Mouse (Mus musculus): Measurements from ENCODE around the gene Slc22a7.
A peak's percentile ranks its signal among the peaks of the same experiment; 100 is the strongest.

Gene Slc22a7

DNA sequence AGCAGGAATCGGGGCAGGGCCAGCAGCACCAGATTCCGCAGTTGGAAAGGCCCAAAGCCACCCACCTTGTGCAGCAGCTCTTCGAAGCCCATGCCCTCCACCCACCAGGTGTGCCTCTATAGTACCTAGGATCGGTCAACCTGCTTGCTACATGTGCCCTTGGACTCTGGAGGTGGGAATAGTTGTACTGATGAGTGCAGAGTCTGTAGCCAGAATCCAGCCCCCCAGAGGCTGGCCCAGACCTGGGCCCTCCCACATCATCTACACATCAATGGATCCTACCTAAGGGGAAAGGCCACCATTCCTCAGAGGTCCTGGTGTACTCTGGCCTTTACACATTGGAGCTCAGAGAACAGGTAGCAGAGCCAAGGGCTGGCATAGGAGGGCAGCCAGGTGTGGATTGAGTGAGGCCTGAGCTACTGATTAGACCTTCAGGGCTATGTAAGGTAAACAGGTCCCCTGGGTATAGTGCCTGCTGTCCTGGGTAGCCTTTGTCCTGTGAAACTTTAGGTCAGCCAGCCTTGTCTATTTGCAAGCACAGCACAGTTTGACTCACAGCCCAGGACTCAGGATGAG lies at the start of gene Slc22a7:
Gene Slc22a7 (minus strand): TSS at position 160 of the 576 bp plus-strand sequence.
- DNase-seq (ENCODE audit: low spot score) = no peak

DNA sequence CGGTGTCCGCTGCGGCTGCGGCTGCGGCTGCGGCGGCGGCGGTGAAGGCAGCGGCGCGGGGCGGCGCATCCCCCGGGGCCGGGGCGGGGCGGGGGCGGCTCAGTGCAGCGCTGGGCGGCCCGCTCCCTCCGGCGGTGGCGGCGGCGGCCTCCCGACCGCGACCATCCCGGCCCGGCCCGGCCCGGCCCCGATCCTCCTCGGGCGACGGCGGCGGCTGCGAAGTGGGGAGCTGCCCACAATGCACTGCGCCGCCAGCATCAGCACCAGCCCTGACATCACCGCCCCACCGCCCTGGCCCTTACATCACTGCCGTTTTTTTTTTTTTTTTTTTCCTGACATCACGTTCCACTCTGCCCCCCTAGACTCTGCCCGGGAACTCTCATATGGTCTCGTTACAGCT lies 49.2 kb upstream of the Slc22a7 start, which contains the start of gene Ttbk1:
Gene Ttbk1 (minus strand): TSS at position 245 of the 400 bp plus-strand sequence.
- DNase-seq (ENCODE audit: low spot score) = no peak

DNA sequence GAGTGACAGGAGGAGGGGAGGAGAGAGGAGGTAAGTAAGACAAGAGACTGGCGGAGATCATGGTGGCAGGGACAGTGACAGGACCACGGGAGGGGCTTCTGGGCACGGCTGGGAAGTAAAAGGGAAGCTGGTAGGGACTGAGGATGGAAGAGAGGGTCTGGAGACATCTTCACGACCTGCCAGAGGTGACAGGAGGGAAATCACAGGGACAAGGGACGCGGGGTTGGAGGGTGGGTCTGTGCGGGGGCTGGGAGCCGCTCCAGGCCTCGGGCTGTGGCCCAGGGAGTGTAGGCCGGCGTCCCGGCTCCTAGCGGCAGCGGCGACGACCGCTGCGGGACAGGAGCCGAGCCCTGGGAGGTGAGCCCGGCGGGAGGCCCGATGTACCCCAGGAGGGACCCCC lies 48.7 kb upstream of the Slc22a7 start:
- no peak for DNase-seq (ENCODE audit: low spot score)

DNA sequence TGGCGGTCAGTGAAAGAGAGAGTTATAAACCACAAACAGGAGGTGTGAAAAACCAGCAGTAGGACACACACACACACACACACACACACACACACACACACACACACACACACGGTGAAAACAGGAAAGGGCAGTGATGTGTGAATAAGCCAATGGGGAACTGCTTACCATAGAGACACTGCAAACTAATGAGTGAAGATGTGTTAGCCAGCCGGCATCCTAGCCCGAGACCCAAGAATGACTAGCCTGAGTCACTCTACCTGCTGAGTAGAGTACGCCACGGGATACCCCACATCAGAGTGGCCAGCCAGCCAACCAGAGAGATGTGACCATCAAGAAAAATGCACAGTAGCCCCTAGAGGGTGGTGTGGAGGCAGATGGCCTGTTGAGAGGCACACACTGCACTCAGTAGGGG lies 46.2 kb upstream of the Slc22a7 start:
- no peak for DNase-seq (ENCODE audit: low spot score)

DNA sequence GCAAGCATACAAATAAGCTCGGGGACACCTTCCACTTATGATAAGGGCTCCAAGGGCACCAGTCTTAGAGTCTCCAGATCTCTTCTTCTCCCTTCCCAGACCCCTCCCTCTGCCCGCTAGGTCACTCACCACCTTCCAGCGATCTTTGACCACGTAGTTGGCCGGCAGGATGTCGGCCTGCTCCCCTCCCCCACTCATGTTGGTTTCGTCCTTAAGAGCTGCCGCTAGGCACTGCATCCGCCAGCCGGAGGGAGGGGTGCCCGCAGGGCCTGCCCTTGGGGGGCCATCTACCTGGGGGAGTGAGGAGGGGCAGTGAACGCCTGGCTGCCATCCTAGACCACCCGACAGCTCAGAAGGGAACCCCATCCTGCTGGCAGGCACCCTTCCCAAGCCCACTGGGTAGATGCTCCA lies 45.8 kb upstream of the Slc22a7 start:
- no peak for DNase-seq (ENCODE audit: low spot score)

DNA sequence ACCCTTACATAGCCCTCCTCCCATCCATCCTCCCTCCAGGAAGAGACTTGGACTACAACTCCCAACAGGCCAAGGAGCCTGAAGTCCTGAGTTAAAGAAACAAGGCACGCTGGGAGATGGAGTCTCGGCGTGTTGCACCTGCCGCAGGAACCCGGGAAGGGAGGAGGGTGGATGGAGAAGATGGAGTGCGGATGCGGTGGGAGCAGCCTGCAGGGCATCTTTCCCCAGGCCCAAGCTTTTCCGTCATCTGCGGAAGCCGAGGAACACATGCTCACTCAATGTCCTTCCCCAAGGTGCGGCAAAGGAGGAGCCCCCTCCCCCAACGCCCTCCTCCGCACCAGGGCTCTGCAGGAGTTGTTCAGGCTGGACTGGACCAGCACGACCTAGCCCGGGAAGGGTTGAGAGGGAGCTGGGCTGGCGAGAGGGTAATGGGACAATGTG lies 45.3 kb upstream of the Slc22a7 start:
- no peak for DNase-seq (ENCODE audit: low spot score)

DNA sequence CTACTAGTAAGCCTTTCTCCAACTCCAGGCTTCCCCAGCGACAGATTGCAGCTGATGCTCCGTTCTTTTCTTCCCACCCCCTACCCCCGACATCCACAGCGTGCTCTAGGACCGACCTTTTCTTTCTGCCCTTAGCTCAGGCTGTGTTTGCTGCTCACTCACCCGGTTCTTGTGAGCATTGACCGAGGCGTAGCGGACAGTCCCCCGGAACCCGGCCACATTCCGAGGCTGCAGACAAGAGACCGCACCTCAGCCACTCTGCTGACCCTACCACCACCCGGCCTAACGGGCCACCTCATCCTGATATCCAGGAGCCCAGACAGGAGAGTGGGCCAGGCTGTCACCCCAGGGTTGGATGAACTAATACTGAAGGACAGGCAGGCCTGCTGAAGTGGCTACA lies 39.0 kb upstream of the Slc22a7 start:
- no peak for DNase-seq (ENCODE audit: low spot score)

DNA sequence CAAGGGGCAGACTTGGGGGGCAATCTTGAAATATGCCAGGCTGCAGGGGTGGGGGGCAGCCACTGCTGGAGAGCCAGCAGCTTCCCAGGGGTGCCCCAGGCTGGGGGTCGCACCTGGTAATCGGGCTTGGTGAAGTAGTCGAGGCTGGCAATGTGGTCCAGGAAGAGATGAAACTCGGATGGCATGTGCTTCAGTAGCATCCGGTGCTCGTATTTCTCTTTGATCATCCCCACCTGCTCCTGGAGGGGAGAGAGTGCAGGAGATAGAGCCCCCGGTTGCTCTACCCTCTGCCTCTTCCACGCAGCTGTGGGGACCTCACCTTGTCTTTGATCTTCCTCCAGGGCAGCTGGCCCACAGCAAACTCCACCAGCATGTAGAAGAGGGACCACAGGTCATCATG lies 38.3 kb upstream of the Slc22a7 start:
- DNase-seq (ENCODE audit: low spot score) = no peak

DNA sequence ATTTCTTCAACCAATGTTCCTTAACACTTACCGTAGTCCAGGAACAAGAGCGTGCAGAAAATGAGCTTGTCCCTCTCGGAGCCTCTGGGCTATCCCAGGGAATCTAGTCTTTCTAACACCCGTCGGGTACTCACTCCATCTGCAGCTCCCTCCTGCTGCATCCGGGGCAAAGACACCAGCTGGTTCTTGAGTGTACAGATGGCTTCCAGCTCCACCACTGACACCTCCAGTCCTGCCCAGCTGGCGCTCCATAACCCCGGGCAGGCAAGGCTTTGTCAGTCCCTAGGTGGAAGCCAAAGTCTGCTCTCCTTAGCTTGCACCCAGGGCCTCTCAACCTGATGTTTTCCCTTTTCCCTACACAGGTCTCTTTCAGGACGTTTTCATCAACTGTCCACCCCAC lies 29.6 kb upstream of the Slc22a7 start:
- no peak for DNase-seq (ENCODE audit: low spot score)

DNA sequence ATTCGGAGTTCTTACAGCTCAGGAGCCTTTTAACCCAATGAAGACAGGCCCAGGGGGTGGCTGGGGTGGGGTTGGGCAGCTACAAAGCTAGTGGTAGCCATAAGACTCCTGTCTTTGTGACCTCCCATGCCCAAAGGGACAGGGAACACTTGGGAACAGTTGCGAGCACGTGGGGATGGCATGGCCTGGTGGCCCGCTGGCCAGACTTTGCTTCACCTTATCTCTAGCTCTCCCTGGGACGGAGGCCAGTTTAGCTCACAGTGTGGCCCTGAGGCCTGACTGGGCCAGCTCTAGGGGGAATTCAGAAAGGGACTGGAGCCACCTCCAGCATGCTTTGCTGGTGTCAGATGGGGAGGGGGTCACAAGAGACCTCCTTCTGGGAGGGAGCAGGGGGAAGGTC lies 24.0 kb upstream of the Slc22a7 start:
- no peak for DNase-seq (ENCODE audit: low spot score)

DNA sequence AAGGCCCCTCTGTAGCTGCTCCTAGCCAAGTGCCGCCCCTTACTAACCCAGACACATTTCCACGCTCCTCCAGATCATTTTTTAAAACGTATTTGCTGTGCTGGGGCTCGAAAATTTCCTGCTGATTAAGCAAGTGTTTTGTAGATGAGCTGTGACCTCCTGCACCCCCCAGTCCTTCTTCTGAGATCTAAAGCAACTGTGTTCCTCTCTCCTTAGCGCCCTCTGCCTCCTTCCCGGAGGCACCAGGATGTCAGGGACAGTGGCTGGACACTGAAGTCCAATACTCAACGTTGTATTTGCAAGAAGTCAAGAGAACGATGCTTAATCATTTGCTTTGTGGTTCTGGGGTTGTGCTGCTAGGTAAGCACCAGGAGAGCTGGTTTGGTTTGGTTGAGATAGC lies 23.1 kb upstream of the Slc22a7 start:
- DNase-seq (ENCODE audit: low spot score) = no peak

DNA sequence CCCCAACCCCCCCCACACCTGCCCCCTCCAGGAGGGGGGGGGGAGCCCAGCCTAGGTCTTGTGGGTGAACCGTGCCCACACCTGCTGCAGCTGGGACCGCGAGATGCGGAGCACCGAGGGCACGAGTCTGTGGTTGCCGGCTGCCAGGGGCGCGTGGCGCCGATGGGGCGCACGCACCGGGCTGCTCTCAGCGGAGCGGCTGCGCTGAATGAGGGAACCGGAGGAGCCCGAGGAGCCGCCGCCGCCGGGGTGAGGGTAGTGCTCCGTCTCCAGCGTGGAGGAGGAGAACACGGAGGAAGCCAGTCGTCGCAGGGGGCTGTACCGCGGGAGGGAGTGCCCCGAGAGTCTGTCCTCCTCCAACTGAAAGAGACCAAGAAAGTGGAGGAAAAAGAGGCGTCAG lies 22.4 kb upstream of the Slc22a7 start:
- no peak for DNase-seq (ENCODE audit: low spot score)

DNA sequence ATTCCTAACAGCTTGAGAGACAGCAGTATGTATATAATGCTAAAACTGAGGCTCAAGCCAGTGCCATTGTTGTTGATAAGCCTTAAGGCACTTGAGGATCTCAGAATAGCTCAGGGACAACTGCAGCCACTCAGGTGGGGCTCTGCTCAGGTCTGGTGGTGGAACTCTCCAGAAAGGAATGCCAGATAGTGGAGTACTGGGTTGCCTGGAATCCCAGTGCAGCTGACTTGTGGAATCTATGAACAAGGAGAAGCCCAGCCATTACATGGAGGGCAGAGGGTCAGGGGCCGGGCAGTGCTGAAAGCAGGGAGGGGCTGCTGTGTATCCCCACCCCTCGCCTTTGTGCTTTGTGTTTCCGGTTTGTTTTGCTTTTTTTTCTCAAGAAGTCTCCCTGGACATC lies 20.2 kb upstream of the Slc22a7 start:
- DNase-seq (ENCODE audit: low spot score) = no peak

DNA sequence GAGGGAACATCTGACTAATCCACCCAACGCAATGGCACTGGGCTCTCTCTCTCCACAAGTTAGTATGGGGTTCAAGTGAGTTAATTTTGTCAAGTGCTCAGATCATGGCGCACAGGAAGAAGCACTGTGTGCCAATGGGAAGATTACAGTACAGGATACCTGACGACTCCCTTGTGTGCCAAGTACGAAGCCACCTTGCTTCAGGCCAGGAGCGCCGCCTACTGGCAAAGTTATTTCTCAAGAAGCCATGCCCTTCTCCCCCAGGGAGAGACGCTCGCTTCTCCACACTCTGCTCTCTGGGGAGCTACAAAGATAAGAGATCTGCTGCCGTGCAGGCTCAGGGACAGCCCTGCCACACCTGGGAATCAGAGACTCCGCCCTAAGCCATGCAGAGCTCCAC lies 19.5 kb upstream of the Slc22a7 start:
- DNase-seq (ENCODE audit: low spot score) = peak; percentile 42

DNA sequence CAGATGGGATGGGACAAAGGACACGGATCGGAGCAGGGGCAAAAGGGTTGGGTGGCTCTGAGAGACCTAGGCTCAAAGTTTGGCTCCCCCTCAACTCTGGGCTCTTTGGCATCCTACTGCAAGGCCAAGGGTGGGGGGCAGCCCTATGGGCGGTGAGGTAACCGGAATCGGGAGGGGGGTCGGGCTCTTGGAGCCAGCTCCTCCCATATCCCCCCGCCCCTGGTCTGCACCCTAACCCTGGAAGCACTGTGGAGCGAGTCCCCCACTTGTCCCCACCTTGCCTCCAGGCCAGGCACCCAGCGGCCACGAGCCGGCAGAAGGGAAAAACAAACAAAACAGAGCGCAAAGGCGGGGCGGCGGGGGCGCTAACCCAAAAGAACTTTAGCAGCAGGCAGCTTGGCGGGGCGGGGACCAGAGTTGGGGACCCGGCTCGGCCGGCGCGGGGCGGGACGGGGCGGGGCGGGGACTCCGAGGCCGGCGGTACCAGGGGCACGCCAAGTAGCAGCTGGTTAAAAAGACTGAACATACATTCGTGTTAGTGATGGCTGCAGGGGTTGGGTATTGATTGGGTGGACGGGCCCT lies 16.9 kb upstream of the Slc22a7 start:
- no peak for DNase-seq (ENCODE audit: low spot score)

DNA sequence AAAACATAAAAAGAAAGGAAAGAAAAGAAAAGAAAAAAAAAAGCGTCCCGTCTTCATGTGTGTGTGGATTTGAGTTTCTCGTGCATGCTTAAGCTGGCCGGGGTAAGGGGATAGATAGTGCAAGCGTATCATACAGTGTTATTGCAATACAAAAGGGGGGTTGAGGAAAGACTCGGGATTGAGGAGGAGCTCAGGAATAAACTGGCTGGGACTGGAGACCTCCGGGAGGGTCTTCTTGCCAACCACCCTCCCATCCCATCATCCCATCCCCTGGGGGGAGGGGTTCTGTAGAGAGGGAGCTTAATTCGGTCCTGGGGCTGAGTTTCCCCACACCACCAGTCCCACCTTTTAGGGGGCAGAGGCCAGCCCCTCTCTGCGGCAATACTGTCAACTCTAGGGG lies 16.3 kb upstream of the Slc22a7 start:
- no peak for DNase-seq (ENCODE audit: low spot score)

DNA sequence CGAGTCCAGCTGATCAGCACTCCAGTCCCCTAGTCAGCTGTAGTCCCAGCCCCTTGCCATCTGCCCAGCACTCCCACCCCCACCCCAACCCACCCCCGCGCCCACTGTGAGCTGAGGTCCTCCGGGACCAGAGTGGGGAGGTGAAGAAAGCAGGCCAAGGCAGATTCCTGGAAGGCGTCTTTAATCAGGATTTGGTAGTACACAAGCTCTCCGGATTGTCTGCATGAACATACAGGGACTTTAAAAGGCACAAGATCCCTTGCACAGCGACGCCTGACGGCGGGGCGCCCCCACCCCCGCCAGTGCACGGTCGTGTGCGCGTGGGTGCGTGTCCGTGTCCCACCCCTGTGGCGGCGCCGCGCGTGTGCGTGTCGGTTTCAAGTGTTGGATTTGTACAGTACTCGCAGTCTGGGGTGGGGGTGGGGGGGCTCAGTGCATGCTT lies 15.7 kb upstream of the Slc22a7 start:
- DNase-seq (ENCODE audit: low spot score) = no peak

DNA sequence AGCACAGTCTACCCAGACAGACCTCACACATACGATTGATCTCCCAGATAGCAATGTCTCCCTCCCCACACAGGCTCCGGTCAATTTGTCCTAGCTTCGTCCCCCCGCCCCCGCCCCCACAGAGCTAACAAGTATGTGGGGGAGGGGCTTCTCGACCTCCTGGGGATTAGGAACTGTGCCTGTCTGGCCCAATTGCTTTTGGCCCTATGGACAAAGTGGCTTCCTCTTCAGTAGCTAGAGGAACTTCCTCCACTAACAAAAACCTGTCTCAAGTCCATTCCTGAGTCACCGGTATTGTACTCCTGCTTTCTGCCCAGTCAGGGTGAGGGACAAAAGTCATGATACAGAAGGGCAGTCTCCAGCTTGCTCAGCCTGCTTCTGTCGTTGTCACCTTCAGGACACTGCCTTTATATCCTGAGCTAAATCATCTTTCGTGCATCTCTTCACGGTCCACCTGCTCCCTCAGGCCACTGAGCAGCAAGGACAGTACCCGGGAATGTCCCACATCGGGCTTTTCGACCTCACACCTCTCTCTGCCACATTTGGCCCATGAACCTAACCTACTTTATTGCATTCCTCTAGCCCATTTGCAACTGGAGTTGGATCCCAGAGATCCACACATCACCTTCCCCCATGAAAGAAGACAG lies 15.2 kb upstream of the Slc22a7 start:
- DNase-seq (ENCODE audit: low spot score) = no peak

DNA sequence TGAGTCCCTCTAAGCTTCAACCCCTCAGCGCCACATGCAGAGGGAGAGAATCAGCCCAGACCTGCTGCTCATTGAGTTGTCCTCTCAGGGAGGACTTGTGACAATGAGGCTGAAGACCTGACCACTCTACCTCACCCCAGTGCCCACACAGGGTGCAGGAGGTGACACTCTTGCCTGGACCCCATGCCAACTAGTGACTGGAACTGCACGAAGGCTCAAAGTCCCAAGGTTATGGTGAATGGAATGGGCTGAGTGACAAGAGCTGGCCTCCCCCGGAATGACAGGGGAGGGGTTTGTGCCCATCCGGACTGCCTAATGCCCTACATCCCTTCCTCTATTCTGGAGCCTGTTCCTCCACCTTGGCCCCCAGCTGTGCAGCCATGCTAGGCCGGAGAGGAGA lies 14.4 kb upstream of the Slc22a7 start:
- DNase-seq (ENCODE audit: low spot score) = no peak

DNA sequence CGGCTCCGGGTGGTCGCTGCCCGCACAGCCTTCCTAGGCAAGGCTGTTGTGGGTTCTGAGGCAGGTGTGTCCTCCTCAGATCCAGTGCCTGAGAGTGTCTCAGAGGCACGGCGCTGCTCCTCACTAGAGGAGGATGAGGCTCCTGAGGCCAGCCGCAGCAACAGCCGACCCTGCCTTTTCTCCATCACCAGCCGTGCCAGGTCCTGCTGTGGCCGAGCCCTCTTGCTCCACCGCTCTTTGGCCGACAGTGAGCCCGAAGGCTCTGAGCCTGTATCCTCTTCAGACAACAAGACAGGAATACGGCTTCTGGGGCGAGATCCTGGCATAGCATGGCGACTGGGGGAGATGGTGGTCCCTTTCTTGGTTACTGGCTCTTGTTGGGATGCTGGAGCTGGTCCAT lies 8.0 kb upstream of the Slc22a7 start:
- no peak for DNase-seq (ENCODE audit: low spot score)

DNA sequence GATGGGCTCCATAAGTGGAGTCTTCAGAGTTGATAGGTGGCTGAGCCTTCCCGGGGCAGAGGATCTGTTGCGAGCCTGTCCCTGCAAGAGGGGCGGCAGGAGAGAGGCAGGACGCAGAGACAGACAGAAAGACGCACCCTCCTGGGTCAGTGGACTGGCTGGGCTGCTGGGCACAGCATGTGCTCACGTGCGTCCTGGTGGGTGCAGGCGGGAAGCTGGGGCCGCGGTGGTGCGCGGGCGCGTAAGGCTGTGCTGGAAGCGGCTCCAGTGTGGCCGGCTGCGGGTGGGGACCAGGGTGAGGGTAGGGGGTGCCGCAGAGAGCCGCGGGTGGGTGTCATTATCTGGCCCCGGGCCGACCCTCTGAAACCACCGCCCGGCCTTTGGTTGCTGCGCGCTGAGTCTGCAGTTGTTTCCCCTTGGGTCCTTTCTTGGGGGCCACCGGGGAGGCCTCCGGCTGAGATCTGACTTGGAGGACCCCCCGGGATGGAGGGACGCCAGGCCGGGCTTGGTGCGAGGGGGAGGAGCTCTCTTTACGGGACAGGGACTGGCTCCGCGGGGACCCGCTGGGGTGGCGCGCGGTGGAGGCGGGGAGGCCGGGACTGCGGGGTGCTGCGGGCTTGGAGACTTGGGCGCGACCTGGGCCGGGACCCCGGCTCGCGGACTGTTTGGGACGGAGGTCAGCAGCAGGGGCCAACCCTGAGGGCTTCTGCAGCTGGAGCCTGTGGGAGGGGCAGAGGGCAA lies 6.8 kb upstream of the Slc22a7 start:
- no peak for DNase-seq (ENCODE audit: low spot score)

DNA sequence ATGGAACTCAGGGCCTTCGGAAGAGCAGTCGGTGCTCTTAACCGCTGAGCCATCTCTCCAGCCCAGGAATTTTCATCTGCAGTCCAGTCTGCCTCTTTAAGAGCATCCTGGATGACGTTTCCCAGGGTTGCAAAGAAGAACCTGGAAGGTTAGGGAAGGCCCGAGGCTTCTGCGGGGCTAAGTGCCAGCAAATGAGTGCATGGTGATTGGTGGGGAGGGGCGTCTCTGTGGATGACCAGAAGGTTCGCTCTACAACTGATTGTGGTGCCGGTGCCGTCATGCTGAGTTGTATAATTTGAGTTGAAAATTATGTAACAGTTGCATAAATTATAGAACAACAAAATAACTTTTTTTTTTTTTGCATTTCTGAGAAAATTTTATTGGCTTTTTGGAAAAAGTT lies 919 bp upstream of the Slc22a7 start:
- DNase-seq (ENCODE audit: low spot score) = no peak

Data from c-Kit-positive CD71-positive TER-119-positive erythroid progenitor cells, embryonic 14.5 days (primary cell).